Mouse (Mus musculus) left cerebral cortex, adult 2 months (tissue): Measurements from ENCODE around the gene Ndufb11. TPM values are rescaled to one million over a fixed set of nuclear protein-coding genes. Genes with fewer than 3 reads are reported as not detected.
A peak's percentile ranks its signal among the peaks of the same experiment; 100 is the strongest.

Experiments
- DNase-seq, 2 experiments: peaks; one replicate each; pipeline ENCODE4 v3.0.0; 2021 to 2022; ENCODE audit warnings: low spot score in 2 of 2, mixed read lengths in 1 of 2; ENCODE audit errors: extremely low spot score in 1 of 2
- H3K27ac ChIP-seq: fragments of 200-600 bp; 2 replicates; pipeline ENCODE4 v1.8.1; 2022
- H3K4me3 ChIP-seq: fragments of 200-600 bp; 2 replicates; pipeline ENCODE4 v1.8.1; 2022
- CTCF ChIP-seq: fragments of 200-600 bp; IDR thresholded peaks from 2 replicates; pipeline ENCODE4 v1.8.1; 2022; ENCODE audit warnings: antibody characterized with exemption, mild to moderate bottlenecking, moderate library complexity
- intact Hi-C: fragments of 180-260 bp; cut with DNase I; formaldehyde crosslinking; loops from one replicate; pipeline ENCODE4 v1.15.1; 2025
- long read RNA-seq, 2 experiments: library from polyadenylated mRNA; stranded (forward); transcript quantifications; one replicate each; pipeline ENCODE4 v2.0.0; 2021; ENCODE audit warnings: borderline mapping rate in 2 of 2
- total RNA-seq, 2 experiments: library from RNA; stranded (reverse); gene quantifications; 2 replicates each; pipeline ENCODE4 v1.2.3; 2021

The Ndufb11 gene
- 100 to 1,000 TPM; 142 to 157 TPM for total RNA-seq
- long read RNA-seq, experiment 1, transcript Ndufb11-201 (3 exons, 908 nt): major isoform, 79 of 80 reads
- long read RNA-seq, experiment 1, partial matches to known transcripts: 1 of 80 reads
- long read RNA-seq, experiment 1, other reads (novel, unspliced or antisense): 0 of 80 reads
- long read RNA-seq, experiment 2, transcript Ndufb11-201 (3 exons, 908 nt): major isoform, 49 of 53 reads
- long read RNA-seq, experiment 2, partial matches to known transcripts: 3 of 53 reads
- long read RNA-seq, experiment 2, other reads (novel, unspliced or antisense): 1 of 53 reads

- intact Hi-C loops: no loop called here
- peak within 1 kb of the TSS; percentile 91 for H3K27ac ChIP-seq
- H3K4me3 ChIP-seq: peak within 1 kb of the TSS; percentile 51
- no peak for TF ChIP-seq CTCF
- DNase-seq: peak; percentile 71 to 75
Observed at GRCm38 (mm10) chrX:20617176-20617902, at the start of gene Ndufb11, which contains the start of gene Rbm10. Gene Ndufb11 (minus strand): TSS chrX:20617619. Gene Rbm10 (plus strand): TSS chrX:20617503.

DNA sequence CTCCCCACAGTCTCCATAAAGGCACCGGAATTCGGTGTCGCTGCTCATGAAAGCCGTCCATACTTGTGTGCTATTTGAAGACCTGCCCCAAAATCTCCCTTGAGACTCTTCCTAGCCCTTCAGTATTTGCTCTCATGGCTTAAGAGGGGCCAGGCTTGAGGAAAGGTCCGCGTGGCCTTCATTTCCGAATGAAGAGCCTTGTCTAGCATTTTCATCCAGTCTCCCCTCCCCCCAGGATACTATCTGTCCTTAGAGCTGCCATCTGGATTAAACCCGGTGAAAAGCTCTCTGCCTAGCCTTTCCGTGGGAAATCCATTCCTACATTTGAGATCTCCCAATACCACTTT is 46.0 kb upstream of the Ndufb11 start:
- TF ChIP-seq CTCF: no peak
- H3K4me3 ChIP-seq: peak overlapping the region; percentile 56
- DNase-seq: no peak
- intact Hi-C loops: loop anchor here (2.0 to 5.0 kb wide), 3 partner anchors 109 to 284 kb away; no protein-coding TSS in a partner anchor
- peak overlapping the region; percentile 60 for H3K27ac ChIP-seq

DNA sequence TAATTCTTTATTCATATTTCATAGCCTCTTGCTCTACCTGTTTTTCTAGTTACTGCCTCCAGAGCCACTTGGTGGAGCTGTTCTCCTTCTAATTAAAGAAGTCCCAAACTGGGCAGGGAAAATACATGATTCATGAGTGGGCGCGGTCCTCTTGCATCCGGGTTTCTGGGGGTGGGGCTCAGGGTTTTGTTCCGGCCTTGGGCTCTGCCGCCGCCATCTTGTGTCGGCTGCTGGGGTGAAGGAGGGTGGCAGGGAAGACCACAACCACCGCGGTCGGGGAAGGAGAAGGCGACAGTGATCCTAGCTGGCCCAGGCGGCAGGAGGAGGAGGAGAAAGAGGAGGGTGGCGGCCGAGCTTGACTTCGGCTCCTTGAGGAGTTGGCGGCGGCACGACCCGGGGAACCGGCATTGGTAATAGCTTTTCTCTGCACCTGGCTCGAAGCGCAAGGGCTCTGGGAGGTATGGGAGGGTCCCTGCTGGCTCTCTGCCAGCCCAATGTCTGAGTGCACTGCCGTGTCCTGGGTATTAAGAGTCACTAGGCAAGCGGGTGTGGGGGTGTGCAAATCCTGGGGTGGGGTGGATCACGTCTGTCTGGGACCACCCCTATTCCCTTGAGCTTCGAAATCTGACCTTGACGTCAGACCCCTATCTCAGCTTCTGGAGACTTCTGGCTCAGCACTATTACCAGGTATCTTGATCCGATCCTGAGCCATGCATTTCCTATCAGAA is 45.5 kb upstream of the Ndufb11 start:
- intact Hi-C loops: loop anchor here (2.0 to 5.0 kb wide), 3 partner anchors 109 to 284 kb away; no protein-coding TSS in a partner anchor
- peak overlapping the region; percentile 56 for H3K4me3 ChIP-seq
- peak; percentile 62 for TF ChIP-seq CTCF
- peak; percentile 70 to 80 for DNase-seq
- H3K27ac ChIP-seq: peak overlapping the region; percentile 60

- Histone ChIP-seq H3K27ac (no peak overlapping the region), H3K4me3 (no peak overlapping the region; the same call in 1 of the 2 replicates)
- intact Hi-C loops: loop anchor here (2.0 to 5.0 kb wide), 3 partner anchors 110 to 285 kb away; no protein-coding TSS in a partner anchor
- no peak for DNase-seq
- TF ChIP-seq CTCF: no peak
Observed at GRCm38 (mm10) chrX:20662317-20662715, 44.9 kb upstream of the Ndufb11 start.

DNA sequence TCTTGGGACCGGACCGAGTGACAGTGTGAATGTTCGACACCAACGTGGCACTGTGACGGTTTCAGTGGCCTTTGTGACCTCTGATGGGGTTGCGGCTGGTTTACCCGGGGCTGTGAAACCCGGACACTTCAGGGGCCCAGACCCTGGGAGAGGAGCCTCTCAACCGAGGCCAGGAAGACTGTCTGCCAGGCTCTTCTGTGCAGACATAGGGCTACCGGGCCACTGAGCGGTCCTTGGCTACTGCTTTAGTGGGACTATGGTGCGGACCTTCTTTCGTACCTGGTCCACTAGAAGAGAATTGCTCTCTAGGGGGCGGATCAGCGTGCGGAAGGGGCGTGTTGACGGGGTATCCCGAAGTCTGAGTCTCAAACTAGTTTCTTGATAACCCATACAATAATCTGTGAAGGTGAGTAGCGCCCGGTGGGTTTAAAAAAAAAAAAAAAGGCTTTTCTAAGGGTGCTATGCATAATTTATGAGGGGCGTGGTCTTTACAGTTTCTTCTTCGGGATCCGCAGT is 41.5 kb upstream of the Ndufb11 start:
- H3K4me3 ChIP-seq: peak overlapping the region; percentile 57
- no peak for TF ChIP-seq CTCF
- DNase-seq: no peak
- intact Hi-C loops: no loop called here
- H3K27ac ChIP-seq: no peak overlapping the region

DNA sequence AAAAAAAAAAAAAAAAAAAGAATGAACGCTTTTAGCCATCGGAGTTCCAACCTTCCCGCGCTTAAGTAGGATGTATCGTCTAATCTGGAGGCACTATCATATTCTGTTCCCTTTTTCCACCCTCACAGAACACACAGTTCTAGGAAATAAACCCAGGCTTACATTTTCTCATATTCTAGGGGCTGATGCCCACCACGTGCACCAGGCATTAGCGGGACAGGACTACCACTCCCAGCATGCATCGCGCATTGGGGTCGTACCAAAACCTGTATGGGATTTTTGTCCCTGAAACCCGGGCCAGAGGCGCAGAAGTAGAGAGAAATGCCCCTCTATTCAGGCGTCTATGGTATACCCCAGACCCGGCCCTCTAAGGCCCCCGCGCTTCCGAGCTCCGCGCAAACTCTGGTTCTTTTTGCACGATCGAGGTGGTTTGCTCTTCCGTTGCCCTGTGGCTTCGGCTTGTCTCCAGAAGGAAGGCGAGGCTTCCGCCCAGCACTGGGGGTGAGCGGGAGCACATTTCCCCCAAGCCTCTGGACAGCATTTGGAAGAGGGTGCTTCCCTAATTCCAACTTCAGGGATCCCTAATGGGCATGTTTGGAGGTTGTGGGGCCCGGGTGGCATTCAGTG is 40.7 kb upstream of the Ndufb11 start, which contains the start of gene Uba1:
Gene Uba1 (plus strand): TSS at position 301 of the 627 bp plus-strand sequence.
- intact Hi-C loops: no loop called here
- Histone ChIP-seq H3K4me3 (peak within 1 kb of the TSS; percentile 57), H3K27ac (0 out of 2 replicates have a peak within 1 kb of the TSS, but pooled peaks have one; percentile 38)
- DNase-seq: peak; percentile 71 to 82
- no peak for TF ChIP-seq CTCF

DNA sequence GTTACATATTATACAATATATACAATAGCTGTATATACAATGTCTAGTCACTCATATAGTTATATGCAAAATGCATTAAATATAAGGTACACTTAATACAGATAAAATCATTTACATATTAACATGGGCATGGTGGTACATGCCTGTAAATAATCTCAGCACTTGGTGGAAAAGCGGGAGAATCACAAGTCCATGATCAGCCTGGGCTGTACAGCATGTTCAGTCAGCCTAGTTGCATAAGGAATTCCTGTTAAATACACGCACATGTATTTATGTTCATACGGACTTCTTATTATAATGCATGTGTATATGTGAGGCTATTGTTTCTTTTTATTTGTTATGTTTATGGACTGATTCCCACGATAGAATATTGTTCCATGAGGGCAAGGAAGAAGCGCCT is 40.2 kb upstream of the Ndufb11 start:
- no peak for TF ChIP-seq CTCF
- no peak for DNase-seq
- Histone ChIP-seq H3K4me3 (peak overlapping the region; percentile 57), H3K27ac (no peak overlapping the region)
- intact Hi-C loops: no loop called here

DNA sequence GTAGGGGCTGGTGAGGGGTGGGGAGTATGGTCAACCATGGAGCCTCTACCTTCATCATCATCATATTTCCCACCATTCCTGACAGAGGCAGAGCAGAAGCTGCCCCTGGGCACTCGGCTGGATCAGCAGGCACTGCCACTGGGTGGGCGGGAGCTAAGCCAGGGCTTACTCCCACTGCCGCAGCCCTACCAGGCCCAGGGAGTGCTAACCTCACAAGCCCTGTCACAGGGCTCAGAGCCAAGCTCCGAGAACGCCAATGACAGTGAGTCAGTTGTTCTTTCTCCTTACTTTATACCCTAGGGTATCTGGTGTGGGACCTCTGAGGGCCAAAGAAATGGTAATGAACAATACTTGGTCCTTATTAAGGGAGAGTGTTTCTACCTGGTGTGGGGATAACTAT is 27.4 kb upstream of the Ndufb11 start:
- no peak for TF ChIP-seq CTCF
- no peak for DNase-seq
- intact Hi-C loops: no loop called here
- no peak overlapping the region for H3K4me3 ChIP-seq
- H3K27ac ChIP-seq: no peak overlapping the region

DNA sequence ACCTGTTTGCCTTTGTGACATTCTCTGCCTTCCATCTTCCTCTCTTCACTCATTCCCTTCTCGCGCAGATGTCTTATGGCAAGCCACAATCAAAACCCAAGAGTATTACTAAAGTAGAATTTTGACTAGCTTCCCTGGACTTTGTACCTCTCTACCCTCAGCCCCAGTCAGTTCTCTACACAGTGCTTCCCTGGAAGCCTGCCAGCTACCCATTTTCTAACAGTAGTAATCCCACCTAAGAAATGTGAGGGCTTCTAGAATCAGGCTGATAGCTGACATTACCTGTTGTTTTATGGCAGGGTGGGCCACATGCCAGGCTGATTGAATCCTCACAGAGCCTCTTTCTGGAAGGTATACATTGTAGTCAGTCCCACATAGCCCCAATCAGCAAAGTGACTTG is 20.7 kb upstream of the Ndufb11 start:
- H3K27ac ChIP-seq: no peak overlapping the region
- TF ChIP-seq CTCF: no peak
- no peak for DNase-seq
- H3K4me3 ChIP-seq: no peak overlapping the region
- intact Hi-C loops: no loop called here

DNA sequence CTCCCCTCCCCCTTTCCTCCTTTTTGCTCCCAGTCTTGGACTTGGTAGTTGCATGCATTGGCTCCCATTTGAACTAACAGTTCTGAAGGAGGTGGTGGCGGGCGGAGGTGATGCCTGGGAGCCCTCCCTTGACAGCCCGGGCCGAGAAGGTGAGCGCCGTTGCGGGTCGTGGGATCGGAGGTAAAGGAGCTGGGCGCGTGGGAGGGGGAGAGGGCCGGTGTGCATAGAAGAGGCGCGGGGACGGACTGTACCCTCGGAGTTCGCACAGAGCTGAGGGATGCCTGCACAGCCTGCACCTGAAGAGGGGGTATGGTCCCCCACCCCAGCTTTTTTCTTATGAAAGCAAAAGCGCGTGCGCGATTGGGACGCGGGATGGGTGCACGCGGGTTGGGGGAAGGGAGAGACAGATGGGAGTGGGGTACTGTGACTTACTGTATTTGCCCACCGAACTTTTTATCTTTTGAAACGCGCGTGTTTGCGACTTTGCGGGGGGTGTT is 532 bp upstream of the Ndufb11 start:
- peak in 1 of 2 experiments; percentile 22 for DNase-seq
- intact Hi-C loops: no loop called here
- no peak for TF ChIP-seq CTCF
- peak overlapping the region; percentile 51 for H3K4me3 ChIP-seq
- H3K27ac ChIP-seq: peak overlapping the region; percentile 88

DNA sequence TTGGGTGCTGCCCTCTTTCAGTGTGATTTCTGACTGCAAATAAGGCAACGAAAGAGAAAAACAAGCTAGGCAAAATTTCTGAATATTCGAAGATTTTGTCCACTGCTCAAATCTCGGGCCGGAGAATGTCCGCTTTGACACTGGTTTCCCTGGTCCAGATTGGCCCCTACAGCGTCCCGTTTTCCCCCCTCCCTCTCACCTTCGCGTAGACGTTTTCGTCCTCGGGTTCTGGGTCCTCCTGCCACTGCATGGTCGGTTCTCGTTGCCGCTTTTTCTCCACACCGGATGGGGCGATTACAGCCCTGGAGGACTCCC is 601 bp downstream of the Ndufb11 start:
- peak overlapping the region; percentile 51 for H3K4me3 ChIP-seq
- H3K27ac ChIP-seq: peak overlapping the region; percentile 91
- intact Hi-C loops: no loop called here
- TF ChIP-seq CTCF: no peak
- no peak for DNase-seq
